Mouse (Mus musculus): Measurements from ENCODE around the gene Gda. TPM values are rescaled to one million over a fixed set of nuclear protein-coding genes. Genes with fewer than 3 reads are reported as not detected.

The Gda gene
- polyA plus RNA-seq, 1 experiment from 2014 or later, result 0.57 TPM

GRCm38 (mm10) chr19:21493807-21494521 is 20.7 kb upstream of the Gda start:
- Histone ChIP-seq H3K9ac (ENCODE audit: low read length) (no peak overlapping the region), H3K4me3 (ENCODE audit: low read depth, low read length) (no peak overlapping the region), H3K36me3 (ENCODE audit: control insufficient read depth, insufficient read depth, low read length) (no peaks in the 10 kb centered on the region), H3K4me1 (replicated peaks; ENCODE audit: control insufficient read depth, insufficient read depth, low read length) (no peaks in the 10 kb centered on the region), H3K27me3 (replicated peaks; ENCODE audit: control insufficient read depth, insufficient read depth, low read length) (no peaks in the 10 kb centered on the region), H3K4me2 (ENCODE audit: low read length) (no peak overlapping the region), H3K9me3 (ENCODE audit: control insufficient read depth, low read length) (no peaks in the 10 kb centered on the region), H3K27ac (ENCODE audit: low read depth) (no peak overlapping the region)
- 60% methylated on average over 10 of the region's 10 CpGs for WGBS
- ATAC-seq (replicated peaks; ENCODE audit: low FRiP score, low TSS enrichment, low read depth) (no peak), DNase-seq (ENCODE audit: low spot score) (no peak)

- Histone ChIP-seq H3K36me3 (ENCODE audit: control insufficient read depth, insufficient read depth, low read length) (no peaks in the 10 kb centered on the region), H3K9ac (ENCODE audit: low read length) (no peak overlapping the region), H3K27me3 (replicated peaks; ENCODE audit: control insufficient read depth, insufficient read depth, low read length) (no peaks in the 10 kb centered on the region), H3K27ac (ENCODE audit: low read depth) (no peak overlapping the region), H3K4me2 (ENCODE audit: low read length) (no peak overlapping the region), H3K9me3 (ENCODE audit: control insufficient read depth, low read length) (no peaks in the 10 kb centered on the region), H3K4me3 (ENCODE audit: low read depth, low read length) (no peak overlapping the region), H3K4me1 (replicated peaks; ENCODE audit: control insufficient read depth, insufficient read depth, low read length) (no peaks in the 10 kb centered on the region)
- ATAC-seq (replicated peaks; ENCODE audit: low FRiP score, low TSS enrichment, low read depth) (no peak), DNase-seq (ENCODE audit: low spot score) (no peak)
These were observed 18.1 kb upstream of the Gda start for GRCm38 (mm10) chr19:21491391-21491790.

DNA sequence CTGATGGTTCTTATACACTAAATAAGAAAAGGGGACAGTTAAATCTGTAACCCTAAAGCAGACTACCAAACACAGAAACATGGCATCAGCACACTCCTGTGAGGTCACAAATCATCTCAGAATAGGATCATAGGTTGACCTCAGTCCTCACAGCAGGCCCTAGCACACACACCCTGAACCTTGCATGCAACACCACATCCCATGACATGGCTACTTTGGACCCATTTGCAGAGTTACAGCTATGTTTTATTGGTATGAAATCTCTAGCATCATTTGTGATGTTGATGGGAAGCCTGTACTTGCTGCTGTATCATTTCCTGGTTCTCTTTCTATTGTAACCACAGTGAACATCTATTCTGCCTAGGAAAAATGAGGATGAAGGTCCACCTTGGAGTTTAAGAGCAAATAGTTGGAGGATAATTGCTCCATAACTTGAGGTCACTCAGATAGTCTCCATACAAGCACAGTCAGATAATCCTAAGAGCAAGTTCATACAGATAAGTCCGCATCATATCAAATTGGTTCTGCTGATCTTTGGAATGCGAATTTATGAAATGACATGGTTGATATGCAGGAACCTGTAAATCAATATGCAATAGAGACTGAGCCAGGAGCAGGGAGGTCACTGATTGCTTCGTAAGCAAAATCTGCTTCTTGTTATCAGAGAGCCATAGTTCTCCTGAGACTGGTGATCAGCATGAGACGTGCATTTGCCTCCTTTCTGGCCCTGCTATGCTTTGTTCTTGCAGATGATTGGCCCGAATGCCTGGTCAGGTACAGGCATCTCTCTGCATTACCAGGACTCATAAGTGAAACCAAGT is 14.1 kb upstream of the Gda start:
- Histone ChIP-seq H3K27me3 (replicated peaks; ENCODE audit: control insufficient read depth, insufficient read depth, low read length) (no peaks in the 10 kb centered on the region), H3K9me3 (ENCODE audit: control insufficient read depth, low read length) (no peaks in the 10 kb centered on the region), H3K36me3 (ENCODE audit: control insufficient read depth, insufficient read depth, low read length) (no peaks in the 10 kb centered on the region), H3K27ac (ENCODE audit: low read depth) (no peak overlapping the region), H3K4me3 (ENCODE audit: low read depth, low read length) (no peak overlapping the region), H3K4me1 (replicated peaks; ENCODE audit: control insufficient read depth, insufficient read depth, low read length) (no peaks in the 10 kb centered on the region), H3K9ac (ENCODE audit: low read length) (no peak overlapping the region), H3K4me2 (ENCODE audit: low read length) (no peak overlapping the region)
- ATAC-seq (replicated peaks; ENCODE audit: low FRiP score, low TSS enrichment, low read depth) (no peak), DNase-seq (ENCODE audit: low spot score) (no peak)
- WGBS, result 83% methylated on average over 5 of the region's 5 CpGs

GRCm38 (mm10) chr19:21482096-21482495 is 8.9 kb upstream of the Gda start:
- H3K36me3 ChIP-seq (ENCODE audit: control insufficient read depth, insufficient read depth, low read length), result no peaks in the 10 kb centered on the region
- H3K9ac ChIP-seq (ENCODE audit: low read length), result no peak overlapping the region
- ATAC-seq (replicated peaks; ENCODE audit: low FRiP score, low TSS enrichment, low read depth) (no peak), DNase-seq (ENCODE audit: low spot score) (no peak)
- 84% methylated on average over 2 of the region's 2 CpGs for WGBS
- no peaks in the 10 kb centered on the region for H3K4me1 ChIP-seq (replicated peaks; ENCODE audit: control insufficient read depth, insufficient read depth, low read length)
- H3K9me3 ChIP-seq (ENCODE audit: control insufficient read depth, low read length), result no peaks in the 10 kb centered on the region
- no peak overlapping the region for H3K4me3 ChIP-seq (ENCODE audit: low read depth, low read length)
- no peak overlapping the region for H3K4me2 ChIP-seq (ENCODE audit: low read length)
- no peaks in the 10 kb centered on the region for H3K27me3 ChIP-seq (replicated peaks; ENCODE audit: control insufficient read depth, insufficient read depth, low read length)
- H3K27ac ChIP-seq (ENCODE audit: low read depth), result no peak overlapping the region

- DNase-seq (ENCODE audit: low spot score), result no peak
- H3K4me1 ChIP-seq (replicated peaks; ENCODE audit: control insufficient read depth, insufficient read depth, low read length), result no peaks in the 10 kb centered on the region
- no peak for ATAC-seq (replicated peaks; ENCODE audit: low FRiP score, low TSS enrichment, low read depth)
- H3K27me3 ChIP-seq (replicated peaks; ENCODE audit: control insufficient read depth, insufficient read depth, low read length), result no peaks in the 10 kb centered on the region
- 95% methylated on average over 1 of the region's 1 CpGs for WGBS
- no peak overlapping the region for H3K27ac ChIP-seq (ENCODE audit: low read depth)
- no peaks in the 10 kb centered on the region for H3K9me3 ChIP-seq (ENCODE audit: control insufficient read depth, low read length)
- no peak overlapping the region for H3K4me3 ChIP-seq (ENCODE audit: low read depth, low read length)
- no peak overlapping the region for H3K4me2 ChIP-seq (ENCODE audit: low read length)
- H3K9ac ChIP-seq (ENCODE audit: low read length), result no peak overlapping the region
- H3K36me3 ChIP-seq (ENCODE audit: control insufficient read depth, insufficient read depth, low read length), result no peaks in the 10 kb centered on the region
These were observed 7.8 kb upstream of the Gda start for GRCm38 (mm10) chr19:21481031-21481430.

DNA sequence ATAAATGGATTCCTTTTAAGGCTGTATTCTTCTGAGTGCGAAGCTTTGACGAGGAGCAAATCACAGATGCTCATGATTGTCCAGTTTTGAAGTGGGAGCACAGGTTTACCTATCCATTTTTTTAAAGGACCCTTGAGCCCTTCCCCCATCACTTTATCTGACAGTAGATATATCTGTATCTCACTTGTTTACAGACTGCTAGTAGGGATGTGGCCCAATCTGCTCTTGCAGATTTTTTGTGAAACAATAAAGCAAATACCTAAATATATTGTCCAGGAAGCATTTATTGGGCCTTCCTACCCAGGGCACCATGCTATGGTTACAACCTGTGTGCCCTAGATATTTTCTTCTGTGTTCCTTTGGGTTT is 6.8 kb upstream of the Gda start:
- DNase-seq (ENCODE audit: low spot score) (no peak), ATAC-seq (replicated peaks; ENCODE audit: low FRiP score, low TSS enrichment, low read depth) (no peak)
- Histone ChIP-seq H3K9ac (ENCODE audit: low read length) (no peak overlapping the region), H3K4me2 (ENCODE audit: low read length) (no peak overlapping the region), H3K27me3 (replicated peaks; ENCODE audit: control insufficient read depth, insufficient read depth, low read length) (no peaks in the 10 kb centered on the region), H3K9me3 (ENCODE audit: control insufficient read depth, low read length) (no peaks in the 10 kb centered on the region), H3K36me3 (ENCODE audit: control insufficient read depth, insufficient read depth, low read length) (no peaks in the 10 kb centered on the region), H3K4me1 (replicated peaks; ENCODE audit: control insufficient read depth, insufficient read depth, low read length) (no peaks in the 10 kb centered on the region), H3K27ac (ENCODE audit: low read depth) (no peak overlapping the region), H3K4me3 (ENCODE audit: low read depth, low read length) (no peak overlapping the region)
- 65% methylated on average over 2 of the region's 2 CpGs for WGBS

GRCm38 (mm10) chr19:21479183-21480052 is 6.2 kb upstream of the Gda start:
- Histone ChIP-seq H3K36me3 (ENCODE audit: control insufficient read depth, insufficient read depth, low read length) (no peaks in the 10 kb centered on the region), H3K9me3 (ENCODE audit: control insufficient read depth, low read length) (no peaks in the 10 kb centered on the region), H3K4me3 (ENCODE audit: low read depth, low read length) (no peak overlapping the region), H3K27ac (ENCODE audit: low read depth) (no peak overlapping the region), H3K9ac (ENCODE audit: low read length) (no peak overlapping the region), H3K4me1 (replicated peaks; ENCODE audit: control insufficient read depth, insufficient read depth, low read length) (no peaks in the 10 kb centered on the region), H3K27me3 (replicated peaks; ENCODE audit: control insufficient read depth, insufficient read depth, low read length) (no peaks in the 10 kb centered on the region), H3K4me2 (ENCODE audit: low read length) (no peak overlapping the region)
- ATAC-seq (replicated peaks; ENCODE audit: low FRiP score, low TSS enrichment, low read depth) (no peak), DNase-seq (ENCODE audit: low spot score) (no peak)
- 51% methylated on average over 18 of the region's 18 CpGs for WGBS

DNA sequence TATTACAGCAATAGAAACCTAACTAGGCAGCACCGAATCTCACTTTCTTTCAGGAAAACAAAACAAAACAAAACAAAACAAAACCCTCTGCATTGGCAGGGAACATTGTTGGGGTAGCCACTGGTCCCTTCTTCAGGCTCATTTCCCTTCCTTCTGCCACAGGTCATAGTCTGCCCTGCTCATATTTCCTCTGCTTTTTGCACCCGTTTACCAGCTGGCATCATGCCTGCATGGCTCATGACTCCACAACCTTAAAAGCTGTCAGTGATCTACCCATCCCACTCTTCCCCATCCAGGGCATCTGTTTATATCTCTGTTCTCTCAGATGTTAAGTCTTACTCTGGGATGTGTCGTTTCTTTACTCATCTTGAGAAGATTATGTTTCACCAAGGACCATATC is 5.3 kb upstream of the Gda start:
- ATAC-seq (replicated peaks; ENCODE audit: low FRiP score, low TSS enrichment, low read depth), result no peak
- Histone ChIP-seq H3K4me3 (ENCODE audit: low read depth, low read length) (no peak overlapping the region), H3K4me1 (replicated peaks; ENCODE audit: control insufficient read depth, insufficient read depth, low read length) (no peaks in the 10 kb centered on the region), H3K9ac (ENCODE audit: low read length) (no peak overlapping the region), H3K9me3 (ENCODE audit: control insufficient read depth, low read length) (no peaks in the 10 kb centered on the region), H3K27ac (ENCODE audit: low read depth) (no peak overlapping the region), H3K4me2 (ENCODE audit: low read length) (no peak overlapping the region), H3K27me3 (replicated peaks; ENCODE audit: control insufficient read depth, insufficient read depth, low read length) (no peaks in the 10 kb centered on the region), H3K36me3 (ENCODE audit: control insufficient read depth, insufficient read depth, low read length) (no peaks in the 10 kb centered on the region)
- 61% methylated on average over 3 of the region's 3 CpGs for WGBS
- DNase-seq (ENCODE audit: low spot score), result no peak
